Mouse (Mus musculus) heart, adult 2 months (tissue): ENCODE measurements around the gene Smap1. TPM values are rescaled to one million over a fixed set of nuclear protein-coding genes. Genes with fewer than 3 reads are reported as not detected.

Source experiments
- DNase-seq, 2 experiments: peaks; one replicate each; pipeline ENCODE4 v3.0.0; 2021
- H3K27ac ChIP-seq: fragments of 200-600 bp; 2 replicates; pipeline ENCODE4 v1.8.1; 2022
- H3K27me3 ChIP-seq: fragments of 200-500 bp; 2 replicates; pipeline ENCODE4 v1.6.1; 2012; ENCODE audit warnings: mild to moderate bottlenecking, low read length, inconsistent platforms, mixed read lengths; ENCODE audit not compliant: control insufficient read depth, insufficient read depth
- H3K36me3 ChIP-seq: fragments of 200-500 bp; 2 replicates; pipeline ENCODE4 v1.6.1; 2012; ENCODE audit warnings: low read length, inconsistent platforms; ENCODE audit not compliant: control insufficient read depth, insufficient read depth
- H3K4me1 ChIP-seq: fragments of 200-500 bp; 2 replicates; pipeline ENCODE4 v1.6.1; 2011; ENCODE audit warnings: low read length; ENCODE audit not compliant: control insufficient read depth, insufficient read depth
- H3K4me3 ChIP-seq: fragments of 200-600 bp; 2 replicates; pipeline ENCODE4 v1.8.1; 2022
- H3K79me2 ChIP-seq: fragments of 200-500 bp; replicated peaks from 2 replicates; pipeline ENCODE4 v1.6.1; 2012; ENCODE audit warnings: mild to moderate bottlenecking, inconsistent platforms, low read length, moderate library complexity, mixed read lengths; ENCODE audit not compliant: control insufficient read depth, insufficient read depth
- H3K9ac ChIP-seq: fragments of 200-500 bp; 2 replicates; pipeline ENCODE4 v1.6.1; 2012; ENCODE audit warnings: low read depth, mild to moderate bottlenecking, control low read depth, inconsistent platforms, low read length, mixed read lengths
- CTCF ChIP-seq: fragments of 200-600 bp; IDR thresholded peaks from 2 replicates; pipeline ENCODE4 v1.8.1; 2022; ENCODE audit warnings: antibody characterized with exemption, mild to moderate bottlenecking, moderate library complexity
- EP300 ChIP-seq: fragments of 200-500 bp; IDR thresholded peaks from 2 replicates; pipeline ENCODE4 v1.6.1; 2011; ENCODE audit warnings: low read depth, low read length, control low read depth; ENCODE audit not compliant: insufficient read depth
- POLR2A ChIP-seq: fragments of 200-500 bp; IDR thresholded peaks from 2 replicates; pipeline ENCODE4 v1.6.1; 2011; ENCODE audit warnings: mild to moderate bottlenecking, low read depth, low read length, control low read depth; ENCODE audit not compliant: insufficient read depth
- WGBS: fragments of 180-500 bp; shearing (Covaris S2); methylation state at CpG from one replicate; pipeline ENCODE4 v1.1.7; 2018; 5-methylcytosine and 5-hydroxymethylcytosine counted together
- intact Hi-C: fragments of 180-260 bp; cut with DNase I; formaldehyde crosslinking; loops from one replicate; pipeline ENCODE4 v1.15.1; 2025
- polyA plus RNA-seq: library from polyadenylated mRNA; depleted of rRNA; stranded (reverse); fragments of >200 nt; gene quantifications from 2 replicates; pipeline ENCODE4 v1.2.3, GENCODE M21; 2012
- total RNA-seq, 2 experiments: library from RNA; stranded (reverse); gene quantifications; 2 replicates each; pipeline ENCODE4 v1.2.3; 2021

Smap1 gene
- total and polyA plus RNA-seq, 3 experiments = 19.1 to 21.6 (median 20.0) TPM

- Histone ChIP-seq H3K27me3 (no peaks in the 10 kb centered on the region), H3K36me3 (no peaks in the 10 kb centered on the region; the same call in 1 of the 2 replicates), H3K9ac (no peak overlapping the region), H3K4me1 (peaks cover 3% of the 10 kb centered on the region), H3K4me3 (no peak overlapping the region), H3K79me2 (no peaks in the 10 kb centered on the region), H3K27ac (no peak overlapping the region)
- intact Hi-C loops = no loop called here
- DNase-seq = no peak
- 95% methylated on average over 7 of the region's 7 CpGs for WGBS
- TF ChIP-seq EP300 = no peak
- no peak for TF ChIP-seq CTCF
- no peak for TF ChIP-seq POLR2A
These were observed 56.6 kb downstream of the Smap1 start for GRCm38 (mm10) chr1:23865566-23865965.

DNA sequence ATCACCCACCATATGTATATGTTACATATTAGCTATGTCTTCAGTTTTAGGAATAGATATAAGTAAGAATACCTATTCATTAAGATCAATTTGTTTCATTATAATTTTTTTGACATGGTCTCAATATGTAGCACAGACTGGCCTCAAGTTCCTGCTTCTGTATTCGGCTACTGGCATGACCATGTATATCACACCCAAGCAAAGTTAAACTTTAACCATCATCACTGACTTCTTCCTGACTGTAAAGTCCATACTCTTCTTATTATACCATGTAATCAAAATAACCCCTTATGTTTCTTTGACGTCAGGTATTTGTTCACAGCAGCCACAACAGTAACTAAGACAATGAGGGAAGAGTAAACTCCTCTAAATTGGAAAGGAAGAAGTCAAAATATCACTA lies 61.2 kb downstream of the Smap1 start:
- H3K4me1 ChIP-seq = no peaks in the 10 kb centered on the region
- H3K27ac ChIP-seq = no peak overlapping the region
- DNase-seq = no peak
- H3K9ac ChIP-seq = no peak overlapping the region
- 96% methylated on average over 2 of the region's 2 CpGs for WGBS
- H3K4me3 ChIP-seq = no peak overlapping the region
- no peaks in the 10 kb centered on the region for H3K27me3 ChIP-seq
- intact Hi-C loops = no loop called here
- TF ChIP-seq CTCF (no peak), EP300 (no peak), POLR2A (no peak)
- H3K36me3 ChIP-seq = peaks cover 2% of the 10 kb centered on the region
- H3K79me2 ChIP-seq = no peaks in the 10 kb centered on the region

- Histone ChIP-seq H3K36me3 (peaks cover 2% of the 10 kb centered on the region), H3K27me3 (no peaks in the 10 kb centered on the region), H3K9ac (no peak overlapping the region), H3K4me1 (no peaks in the 10 kb centered on the region), H3K79me2 (no peaks in the 10 kb centered on the region), H3K4me3 (no peak overlapping the region), H3K27ac (no peak overlapping the region)
- WGBS = 85% methylated on average over 3 of the region's 3 CpGs
- intact Hi-C loops = no loop called here
- no peak for TF ChIP-seq POLR2A
- no peak for TF ChIP-seq CTCF
- TF ChIP-seq EP300 = no peak
- no peak for DNase-seq
These were observed 66.5 kb downstream of the Smap1 start for GRCm38 (mm10) chr1:23855623-23856022.

DNA sequence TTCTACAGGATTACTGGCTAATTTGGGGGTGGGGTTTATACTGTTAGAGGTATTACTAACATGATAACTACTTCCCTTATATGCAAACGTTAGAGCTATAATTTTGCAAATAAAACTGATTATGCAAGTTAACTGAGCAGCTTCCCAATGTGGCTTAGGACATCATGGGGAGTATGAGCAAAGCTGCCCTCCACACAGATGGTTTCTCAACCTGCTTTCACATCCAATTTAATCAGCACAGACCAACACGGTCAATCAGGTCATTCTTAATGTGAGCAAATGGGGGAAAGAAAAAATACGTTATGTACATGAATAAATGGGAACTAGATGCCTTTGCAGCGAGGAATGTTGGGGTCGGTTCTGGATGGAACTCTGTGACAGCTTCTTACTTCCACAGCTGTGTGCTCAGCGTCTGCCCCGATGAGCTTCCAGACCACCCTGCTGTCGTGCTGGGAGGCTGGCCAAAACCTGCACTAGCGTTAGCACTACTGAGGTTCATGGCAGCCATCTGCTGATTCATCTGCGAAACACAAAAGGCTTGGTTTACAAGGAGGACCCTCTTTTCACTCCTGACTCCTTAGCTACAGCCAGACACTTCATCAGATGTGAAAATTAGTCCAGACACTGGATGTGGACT lies 76.0 kb downstream of the Smap1 start:
- Histone ChIP-seq H3K27ac (no peak overlapping the region), H3K9ac (no peak overlapping the region), H3K79me2 (no peaks in the 10 kb centered on the region), H3K4me1 (no peaks in the 10 kb centered on the region), H3K27me3 (no peaks in the 10 kb centered on the region), H3K36me3 (no peaks in the 10 kb centered on the region), H3K4me3 (no peak overlapping the region)
- intact Hi-C loops = no loop called here
- DNase-seq = no peak
- no peak for TF ChIP-seq CTCF
- WGBS = 74% methylated on average over 10 of the region's 10 CpGs

DNA sequence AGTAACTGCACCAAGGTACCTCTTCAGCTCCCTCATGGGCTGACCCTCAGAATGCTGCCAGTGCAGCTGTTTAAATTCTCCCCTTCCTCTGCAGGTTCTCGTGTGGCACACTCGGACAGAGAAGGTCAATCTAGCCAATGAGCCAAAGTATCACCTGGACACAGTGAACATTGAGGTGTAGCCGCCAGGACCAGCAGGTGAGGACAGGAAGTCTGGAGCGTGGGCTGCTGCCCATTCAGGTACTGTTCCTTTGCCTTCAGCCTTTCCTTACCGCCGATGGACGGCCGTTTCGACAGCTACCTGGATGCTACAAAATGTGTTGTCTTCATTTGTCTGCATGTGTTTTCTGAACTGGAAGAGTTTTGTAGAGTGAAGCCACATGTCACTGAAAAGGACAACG lies 77.1 kb downstream of the Smap1 start:
- Histone ChIP-seq H3K9ac (no peak overlapping the region), H3K4me1 (no peaks in the 10 kb centered on the region), H3K27me3 (no peaks in the 10 kb centered on the region), H3K79me2 (no peaks in the 10 kb centered on the region), H3K36me3 (no peaks in the 10 kb centered on the region), H3K27ac (no peak overlapping the region), H3K4me3 (no peak overlapping the region)
- DNase-seq = no peak
- intact Hi-C loops = no loop called here
- 96% methylated on average over 10 of the region's 10 CpGs for WGBS
- TF ChIP-seq POLR2A (no peak), CTCF (no peak), EP300 (no peak)

DNA sequence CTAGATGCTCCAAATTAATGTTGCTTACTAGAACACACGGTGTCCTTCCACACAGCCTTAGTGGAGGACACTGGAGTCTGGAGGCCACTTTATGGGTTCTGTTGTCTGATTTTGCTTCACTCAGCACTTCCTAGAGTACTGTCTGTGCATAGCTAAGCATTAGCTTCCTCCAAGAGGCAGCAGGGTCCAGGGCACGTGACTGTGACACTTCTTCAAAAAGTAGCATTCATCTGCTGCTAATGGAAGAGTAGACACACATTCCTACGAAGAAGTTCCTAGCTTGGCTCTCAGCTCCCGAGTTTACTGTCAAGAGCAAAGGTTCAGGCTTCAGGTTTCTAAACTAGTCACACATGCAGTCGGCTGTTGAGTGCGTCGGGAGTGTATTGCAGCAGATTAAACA lies 78.3 kb downstream of the Smap1 start:
- no peaks in the 10 kb centered on the region for H3K4me1 ChIP-seq
- intact Hi-C loops = no loop called here
- H3K9ac ChIP-seq = no peak overlapping the region
- no peaks in the 10 kb centered on the region for H3K27me3 ChIP-seq
- H3K36me3 ChIP-seq = no peaks in the 10 kb centered on the region
- TF ChIP-seq CTCF (no peak), POLR2A (no peak), EP300 (no peak)
- WGBS = 79% methylated on average over 7 of the region's 7 CpGs
- H3K4me3 ChIP-seq = no peak overlapping the region
- no peak for DNase-seq
- no peaks in the 10 kb centered on the region for H3K79me2 ChIP-seq
- no peak overlapping the region for H3K27ac ChIP-seq
